Mouse (Mus musculus): ENCODE data around the gene Fstl4.
A peak's percentile ranks its signal among the peaks of the same experiment; 100 is the strongest.
"Not testable (repeated sequence)": the region's sequence is repeated elsewhere in the genome, so short reads cannot be mapped to it uniquely, and the experiment has no call there.

Fstl4 gene

GRCm38 (mm10) chr11:53085858-53086565, 321.6 kb downstream of the Fstl4 start:
- DNase-seq (ENCODE audit: low spot score): no peak

GRCm38 (mm10) chr11:53087896-53088295, 323.5 kb downstream of the Fstl4 start:
- DNase-seq (ENCODE audit: low spot score): not testable (repeated sequence)

- DNase-seq (ENCODE audit: low spot score): no peak
These were observed 327.2 kb downstream of the Fstl4 start for GRCm38 (mm10) chr11:53091596-53091995.

- DNase-seq (ENCODE audit: low spot score): no peak
These were observed 332.4 kb downstream of the Fstl4 start for GRCm38 (mm10) chr11:53096871-53097270.

- no peak for DNase-seq (ENCODE audit: low spot score)
These were observed 332.9 kb downstream of the Fstl4 start for GRCm38 (mm10) chr11:53097331-53097730.

GRCm38 (mm10) chr11:53097870-53098269, 333.4 kb downstream of the Fstl4 start:
- no peak for DNase-seq (ENCODE audit: low spot score)

GRCm38 (mm10) chr11:53098780-53099198, 334.4 kb downstream of the Fstl4 start:
- peak; percentile 57 for DNase-seq (ENCODE audit: low spot score)

GRCm38 (mm10) chr11:53099322-53099721, 334.9 kb downstream of the Fstl4 start:
- DNase-seq (ENCODE audit: low spot score): no peak

- no peak for DNase-seq (ENCODE audit: low spot score)
These were observed 337.3 kb downstream of the Fstl4 start for GRCm38 (mm10) chr11:53101732-53102131.

- no peak for DNase-seq (ENCODE audit: low spot score)
These were observed 339.3 kb downstream of the Fstl4 start for GRCm38 (mm10) chr11:53103601-53104325.

- no peak for DNase-seq (ENCODE audit: low spot score)
These were observed 343.3 kb downstream of the Fstl4 start for GRCm38 (mm10) chr11:53107706-53108105.

GRCm38 (mm10) chr11:53108798-53109197, 344.4 kb downstream of the Fstl4 start:
- DNase-seq (ENCODE audit: low spot score): no peak

- DNase-seq (ENCODE audit: low spot score): no peak
These were observed 345.4 kb downstream of the Fstl4 start for GRCm38 (mm10) chr11:53109701-53110467.

GRCm38 (mm10) chr11:53115711-53116110, 351.3 kb downstream of the Fstl4 start:
- DNase-seq (ENCODE audit: low spot score): no peak

- DNase-seq (ENCODE audit: low spot score): no peak
These were observed 351.9 kb downstream of the Fstl4 start for GRCm38 (mm10) chr11:53116356-53116755.

- no peak for DNase-seq (ENCODE audit: low spot score)
These were observed 354.0 kb downstream of the Fstl4 start for GRCm38 (mm10) chr11:53118226-53118965.

GRCm38 (mm10) chr11:53119966-53120365, 355.5 kb downstream of the Fstl4 start:
- DNase-seq (ENCODE audit: low spot score): no peak

GRCm38 (mm10) chr11:53121208-53121607, 356.8 kb downstream of the Fstl4 start:
- no peak for DNase-seq (ENCODE audit: low spot score)

GRCm38 (mm10) chr11:53124799-53125198, 360.4 kb downstream of the Fstl4 start:
- DNase-seq (ENCODE audit: low spot score): no peak

GRCm38 (mm10) chr11:53126660-53127059, 362.2 kb downstream of the Fstl4 start:
- DNase-seq (ENCODE audit: low spot score): no peak

- no peak for DNase-seq (ENCODE audit: low spot score)
These were observed 364.2 kb downstream of the Fstl4 start for GRCm38 (mm10) chr11:53128661-53129060.

Data from testis, postnatal 10 days (tissue).